Mouse (Mus musculus): ENCODE results near the gene Lrrc1.

Lrrc1 gene

DNA sequence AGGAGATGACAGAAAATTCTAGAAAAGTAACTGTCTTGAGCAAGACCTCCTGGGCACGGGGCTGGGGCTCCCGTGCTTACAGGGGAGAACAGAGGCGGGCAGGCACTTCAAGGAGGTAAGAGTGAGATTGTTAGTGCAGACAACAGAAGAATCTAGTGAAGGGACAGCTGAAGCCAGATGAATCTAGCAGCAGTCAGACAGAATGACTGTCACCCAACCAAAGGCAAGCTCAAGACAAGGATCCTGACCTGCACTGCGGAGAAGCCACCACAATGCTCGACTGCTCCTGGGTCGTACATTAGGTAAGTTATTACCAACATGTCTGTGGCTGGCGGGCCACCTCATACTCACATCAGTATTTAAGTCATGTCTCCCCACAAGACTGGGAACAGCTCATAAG lies 3.1 kb downstream of the Lrrc1 start:
- DNase-seq: no peak

DNA sequence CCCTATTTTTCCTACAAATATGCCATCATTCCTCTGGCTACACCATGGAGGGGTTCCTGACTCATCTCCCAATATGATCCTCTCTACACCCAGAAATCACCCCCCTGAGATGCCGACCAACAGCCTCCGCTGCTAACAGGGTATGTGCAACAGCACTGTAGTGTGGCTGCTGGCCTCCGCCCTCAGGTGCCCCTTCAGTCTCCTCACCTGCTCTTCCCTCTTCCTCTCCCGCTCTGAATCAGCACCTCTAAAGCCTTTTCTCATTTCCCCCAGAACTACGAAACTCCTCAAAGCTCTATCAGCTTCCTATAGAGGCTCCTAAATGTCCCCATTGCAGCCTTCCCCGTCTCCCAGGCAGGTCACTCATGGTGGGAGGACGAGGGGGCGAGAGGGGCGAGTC lies 5.4 kb downstream of the Lrrc1 start:
- DNase-seq: no peak

DNA sequence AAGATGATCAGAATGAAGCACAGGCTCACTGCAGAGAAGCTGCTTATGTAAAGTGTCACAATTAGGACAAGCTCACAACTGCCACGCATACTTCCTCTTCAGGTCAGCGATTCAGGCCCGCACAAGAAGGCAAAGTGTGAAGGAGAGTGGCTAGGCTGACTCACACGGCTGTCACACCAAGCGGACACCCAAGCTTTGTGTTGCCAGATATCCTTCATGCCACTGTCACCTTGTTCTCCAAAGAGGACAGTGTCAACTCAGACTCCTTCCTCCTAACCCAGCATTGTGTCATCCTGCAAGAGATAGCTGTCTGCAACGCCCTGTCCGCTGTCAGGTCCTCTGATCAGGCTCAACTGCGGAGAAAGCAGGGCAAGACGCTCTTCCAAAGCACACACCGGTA lies 7.3 kb downstream of the Lrrc1 start:
- no peak for DNase-seq

DNA sequence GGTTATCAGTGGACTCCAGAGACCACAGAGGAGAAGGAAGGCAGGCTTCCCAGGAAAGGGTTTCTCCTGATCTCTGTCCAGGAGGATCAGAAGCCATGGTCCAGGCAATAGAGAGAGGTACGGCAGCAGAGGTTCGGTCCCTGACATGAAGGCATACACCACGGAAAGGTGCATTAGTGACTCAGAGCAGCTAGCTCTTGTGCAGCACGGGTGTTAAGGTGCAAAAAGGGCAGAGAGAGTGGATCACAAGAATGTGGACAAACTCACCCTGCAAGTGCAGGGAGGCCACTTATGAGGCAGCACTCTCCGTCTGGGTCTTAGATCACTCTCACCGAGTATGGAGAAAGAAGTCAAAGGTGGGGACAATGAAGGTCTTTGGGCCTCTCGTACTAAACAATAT lies 7.8 kb downstream of the Lrrc1 start:
- no peak for DNase-seq

DNA sequence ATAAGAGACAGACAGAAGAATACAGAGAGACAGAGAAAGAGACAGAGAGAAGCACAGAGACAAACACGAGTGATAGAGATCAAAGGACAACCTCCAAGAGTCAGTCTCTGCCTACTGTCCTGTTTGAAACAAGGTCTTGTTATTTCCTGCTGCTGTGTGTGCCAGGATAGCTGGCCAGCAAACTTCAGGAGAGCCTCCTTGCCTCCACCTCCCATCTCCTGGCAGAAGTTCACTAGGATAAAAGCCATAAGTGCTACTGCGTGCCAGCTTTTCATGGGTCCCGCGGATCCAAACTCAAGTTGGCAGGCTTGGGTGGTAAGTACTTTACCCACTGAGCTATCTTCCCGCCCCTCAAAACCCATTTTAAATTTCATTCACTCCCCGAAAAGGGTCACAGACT lies 8.4 kb downstream of the Lrrc1 start:
- DNase-seq: no peak

DNA sequence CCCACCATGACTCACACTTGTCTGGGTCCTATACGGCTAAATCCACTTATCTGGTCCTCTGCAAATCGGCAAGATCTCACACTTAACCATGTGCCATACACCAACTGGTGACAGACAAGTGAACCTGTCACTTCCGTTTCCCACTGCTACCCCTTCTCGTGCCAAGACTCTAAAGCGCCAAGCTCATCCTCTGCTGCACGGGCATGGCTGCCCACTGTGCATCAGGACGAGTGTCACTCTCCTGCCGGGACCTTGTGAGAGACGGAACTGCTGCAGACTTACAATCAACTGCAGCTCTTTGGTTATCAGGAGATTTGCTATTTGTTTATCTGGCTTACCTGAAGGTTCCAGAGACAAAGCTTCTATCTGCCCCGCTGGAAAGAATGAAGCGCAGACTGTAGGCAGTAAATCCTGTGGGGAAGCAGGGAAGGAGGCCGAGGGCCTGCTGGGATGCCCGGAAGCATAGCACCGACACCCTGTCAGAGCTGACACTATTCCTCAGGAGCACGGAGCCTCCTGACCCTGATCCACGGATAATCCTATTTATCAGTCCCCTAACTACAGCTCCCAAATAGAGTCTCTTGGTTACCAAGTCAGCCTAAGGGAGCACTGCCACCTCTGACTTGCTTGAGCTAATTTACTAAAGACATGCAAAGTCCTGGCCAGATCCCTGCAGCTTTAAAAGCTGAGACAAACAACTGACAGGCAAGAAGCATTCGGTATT lies 9.5 kb downstream of the Lrrc1 start:
- DNase-seq: peak; percentile 25

DNA sequence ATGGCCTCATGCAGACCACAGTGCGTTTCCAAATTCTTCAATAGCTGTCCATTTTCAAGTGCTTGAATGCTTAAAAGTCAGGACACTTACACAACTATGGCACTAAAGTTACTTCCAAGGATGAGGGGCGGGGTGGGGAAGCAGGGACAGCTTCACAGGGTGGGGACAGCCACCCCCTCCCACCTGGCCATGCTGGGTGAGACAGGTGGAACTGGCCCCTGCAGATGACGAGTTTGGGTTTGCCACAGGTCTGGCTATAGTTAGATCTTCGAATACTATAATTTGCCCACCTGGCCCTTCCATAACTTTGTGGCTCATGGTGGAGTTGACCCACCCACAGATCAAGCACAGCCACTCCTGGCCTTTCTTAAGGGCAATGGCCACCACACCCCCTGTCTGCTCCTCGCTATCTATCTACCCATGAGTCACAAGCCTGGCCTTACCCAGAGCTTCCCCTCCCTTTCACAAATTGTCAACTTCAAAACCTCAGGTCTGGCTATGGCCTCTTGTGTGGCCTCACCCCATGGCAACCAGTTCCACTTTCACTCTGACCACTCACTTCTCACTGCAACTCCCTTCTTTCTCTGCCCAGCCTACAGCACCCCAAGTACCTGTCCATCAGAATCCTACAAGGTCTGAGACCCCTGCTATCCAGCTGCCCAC lies 16.2 kb downstream of the Lrrc1 start:
- DNase-seq: no peak

DNA sequence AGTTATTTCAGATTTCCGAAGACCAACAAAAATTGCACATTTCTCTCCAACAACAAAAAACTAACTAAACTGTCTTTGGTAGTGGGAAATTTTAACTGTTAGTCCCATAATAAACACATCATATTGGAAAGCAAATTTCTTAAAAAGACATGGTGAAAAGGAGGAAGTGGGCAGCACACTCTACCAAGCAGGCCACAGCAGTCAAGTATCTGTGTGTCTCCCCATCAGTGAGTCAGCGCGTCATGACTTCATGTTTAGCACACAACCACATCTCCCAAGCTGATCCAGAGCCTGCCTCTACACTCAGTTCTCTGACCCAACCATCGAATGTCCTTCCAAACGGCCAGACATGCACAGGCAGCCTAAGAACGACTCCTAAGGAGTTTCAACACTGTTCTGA lies 17.5 kb downstream of the Lrrc1 start:
- no peak for DNase-seq

DNA sequence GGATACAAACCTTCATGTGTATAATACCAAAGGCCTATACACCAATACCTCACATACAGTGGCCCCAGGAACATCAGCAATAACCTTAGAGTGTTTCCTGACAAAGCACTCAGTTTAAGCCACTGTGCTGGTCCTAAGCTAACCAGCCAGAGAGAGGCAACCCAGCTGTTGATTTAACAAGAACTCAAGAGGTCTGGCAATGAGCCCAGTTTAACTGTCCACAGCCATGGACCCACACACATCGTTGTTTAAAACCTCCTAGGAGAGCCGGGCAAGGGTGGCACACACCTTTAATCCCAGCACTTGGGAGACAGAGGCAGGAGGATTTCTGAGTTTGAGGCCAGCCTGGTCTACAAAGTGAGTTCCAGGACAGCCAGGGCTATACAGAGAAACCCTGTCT lies 18.0 kb downstream of the Lrrc1 start:
- no peak for DNase-seq

DNA sequence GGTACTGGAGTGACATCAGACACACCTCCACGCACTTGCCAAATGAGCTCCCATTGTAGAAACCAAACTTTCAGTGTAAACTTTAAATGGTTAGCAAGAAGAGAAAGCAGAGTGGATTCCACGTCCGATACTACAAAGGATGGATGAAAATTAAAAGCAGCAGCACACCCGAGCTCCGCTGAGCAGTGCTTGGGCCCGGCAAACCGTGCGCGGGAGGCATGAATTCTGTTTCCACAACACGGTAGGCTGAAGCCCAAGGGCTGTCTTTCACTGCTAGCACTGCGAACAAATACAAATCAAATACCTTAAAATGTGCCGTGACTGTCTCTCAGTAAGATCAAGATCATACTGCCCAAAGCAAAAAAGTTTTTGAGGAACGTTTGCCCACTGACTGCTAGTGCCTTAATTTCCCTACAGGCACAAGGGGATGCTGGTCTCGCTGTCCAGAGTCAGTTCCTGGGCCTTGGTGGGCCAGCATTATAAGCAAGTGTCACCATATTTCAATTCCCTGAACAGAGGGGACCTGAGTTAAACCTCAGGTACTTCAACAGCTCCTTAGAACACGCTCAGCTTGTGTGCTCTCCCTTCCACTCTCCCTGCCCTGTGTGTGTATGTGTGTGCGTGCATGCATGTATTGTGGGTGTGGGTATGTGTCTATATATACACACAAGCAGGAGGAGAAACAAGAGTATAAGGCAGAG lies 18.9 kb downstream of the Lrrc1 start:
- DNase-seq: no peak

DNA sequence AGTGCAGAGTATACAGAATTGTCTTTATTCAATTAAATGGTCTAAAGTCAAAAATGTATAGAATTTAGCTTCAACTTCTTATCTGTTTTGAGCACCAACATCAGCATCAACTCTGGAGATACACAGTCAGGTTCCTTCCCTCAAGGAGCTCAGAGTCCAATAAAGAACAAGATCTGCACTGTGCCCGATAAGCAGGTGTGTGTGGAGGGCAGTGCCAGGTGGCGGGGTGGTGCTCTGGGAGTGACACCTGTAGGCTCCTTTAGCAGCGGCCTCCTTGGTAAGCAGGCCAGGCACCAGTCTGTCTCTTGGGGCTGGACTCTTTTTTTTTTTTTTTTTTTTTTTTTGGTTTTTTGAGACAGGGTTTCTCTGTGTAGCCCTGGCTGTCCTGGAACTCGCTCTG lies 20.9 kb downstream of the Lrrc1 start:
- no peak for DNase-seq

DNA sequence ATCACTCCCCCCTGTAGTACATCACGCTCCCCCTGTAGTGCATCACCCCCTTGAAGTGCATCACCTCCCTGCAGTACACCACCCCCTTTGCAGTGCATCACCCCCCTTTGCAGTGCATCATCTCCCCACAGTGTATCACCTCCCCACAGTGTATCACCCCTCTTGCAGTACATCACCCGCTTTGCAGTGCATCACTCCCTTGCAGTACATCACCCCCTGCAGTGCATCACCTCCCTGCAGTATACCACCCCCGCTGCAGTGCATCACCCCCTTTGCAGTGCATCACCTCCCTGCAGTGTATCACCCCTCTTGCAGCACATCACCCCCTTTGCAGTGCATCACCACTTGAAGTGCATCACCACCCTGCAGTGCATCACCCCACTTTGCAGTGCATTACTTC lies 22.2 kb downstream of the Lrrc1 start:
- DNase-seq: no peak

DNA sequence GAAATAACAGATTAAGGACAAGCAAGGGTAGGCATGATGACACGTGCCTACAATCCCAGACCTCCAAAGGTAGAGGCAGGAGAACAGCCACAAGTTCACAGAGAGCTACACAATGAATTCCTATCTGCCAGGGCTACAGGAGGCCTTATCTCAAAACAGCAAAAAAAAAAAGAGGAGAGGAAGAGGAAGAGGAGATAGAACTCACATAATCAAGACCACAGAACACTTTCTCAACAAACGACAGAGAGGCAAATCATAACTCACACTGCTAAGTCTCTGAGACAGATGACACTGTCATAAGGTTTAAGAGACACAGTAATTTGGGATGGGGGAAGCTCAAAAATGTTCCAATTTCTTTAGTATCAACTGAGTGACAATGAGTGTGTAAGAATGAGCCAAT lies 25.5 kb downstream of the Lrrc1 start:
- DNase-seq: no peak

DNA sequence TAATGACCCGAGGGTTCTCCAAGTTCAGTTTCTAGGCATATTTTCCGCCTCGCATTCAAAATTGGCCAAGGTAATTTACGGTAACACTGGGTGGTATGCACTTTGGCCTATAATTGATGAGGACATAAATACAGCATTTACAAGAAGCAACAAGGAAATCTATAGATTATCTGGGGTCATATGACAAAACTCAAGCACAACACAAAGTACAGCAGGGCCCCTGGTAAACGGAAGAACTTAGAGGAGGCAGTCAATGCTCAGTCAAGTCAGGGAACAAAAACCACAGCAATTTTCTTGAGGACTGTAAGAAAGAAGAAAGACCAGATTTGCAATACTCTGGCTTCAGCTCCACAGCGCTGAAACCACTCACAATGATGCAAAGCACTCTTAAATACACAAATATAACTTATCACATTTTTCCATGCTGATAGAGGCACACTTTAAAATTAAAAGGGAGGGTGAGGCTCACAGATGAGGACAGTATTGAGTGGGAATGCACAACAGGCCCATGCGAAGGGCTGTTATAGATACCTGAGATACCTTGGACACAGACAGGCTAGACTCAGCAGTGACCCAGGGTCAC lies 27.8 kb downstream of the Lrrc1 start:
- no peak for DNase-seq

DNA sequence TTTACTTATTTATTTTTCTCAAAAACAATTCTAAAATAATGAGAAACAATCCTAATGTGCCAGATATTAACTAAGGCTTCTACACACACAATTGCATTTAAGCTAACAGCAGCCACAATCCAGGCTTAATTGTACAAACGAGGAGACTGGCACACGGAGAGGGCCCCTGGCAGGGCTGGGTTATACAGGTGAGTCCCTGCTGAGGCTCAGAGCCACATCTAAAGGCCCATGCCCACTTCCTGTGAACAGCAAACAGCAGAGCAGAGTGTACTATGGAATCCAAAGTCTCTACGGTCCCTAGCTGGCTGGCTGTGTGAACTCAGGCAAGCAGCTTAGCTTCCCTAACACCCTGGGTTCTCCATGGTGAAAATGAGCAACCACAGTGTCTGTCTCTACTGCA lies 30.8 kb downstream of the Lrrc1 start:
- DNase-seq: no peak

DNA sequence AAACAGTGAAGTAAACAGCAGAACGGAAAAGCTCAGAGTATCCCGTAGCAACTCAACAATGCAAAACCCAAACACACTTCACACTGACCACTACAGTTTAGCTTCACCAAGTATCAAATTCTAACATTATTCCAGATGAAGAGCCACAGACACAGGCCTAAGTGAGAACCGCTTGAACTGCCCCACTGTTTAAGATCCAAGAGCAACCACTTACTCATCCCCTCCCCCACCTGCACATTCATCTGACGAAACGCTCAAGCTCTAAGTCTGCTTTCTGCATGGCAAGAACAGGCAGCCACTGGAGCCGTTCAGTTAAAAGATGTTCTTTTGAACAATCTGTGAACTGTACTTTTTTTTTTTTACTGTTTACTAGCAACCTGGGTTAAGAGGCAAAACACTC lies 32.5 kb downstream of the Lrrc1 start:
- no peak for DNase-seq

DNA sequence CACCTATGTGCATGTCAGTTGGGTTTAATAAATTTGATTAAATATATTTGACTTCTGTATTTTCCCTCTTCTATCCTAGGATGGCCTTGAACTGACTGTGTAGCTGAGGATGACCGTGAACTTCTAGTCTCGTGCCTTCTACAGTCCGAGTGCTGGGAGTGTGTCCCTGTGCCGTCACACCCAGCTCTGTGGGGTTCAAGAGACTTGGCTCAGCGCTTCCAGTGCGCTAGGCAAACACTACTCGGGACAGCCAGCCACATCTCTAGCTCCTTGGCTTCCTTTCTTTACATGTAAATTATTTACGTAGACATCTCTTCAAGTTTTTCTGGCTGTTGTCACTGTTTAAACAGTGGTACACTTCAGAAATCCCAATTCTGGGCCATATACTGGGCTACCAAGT lies 34.1 kb downstream of the Lrrc1 start:
- no peak for DNase-seq

DNA sequence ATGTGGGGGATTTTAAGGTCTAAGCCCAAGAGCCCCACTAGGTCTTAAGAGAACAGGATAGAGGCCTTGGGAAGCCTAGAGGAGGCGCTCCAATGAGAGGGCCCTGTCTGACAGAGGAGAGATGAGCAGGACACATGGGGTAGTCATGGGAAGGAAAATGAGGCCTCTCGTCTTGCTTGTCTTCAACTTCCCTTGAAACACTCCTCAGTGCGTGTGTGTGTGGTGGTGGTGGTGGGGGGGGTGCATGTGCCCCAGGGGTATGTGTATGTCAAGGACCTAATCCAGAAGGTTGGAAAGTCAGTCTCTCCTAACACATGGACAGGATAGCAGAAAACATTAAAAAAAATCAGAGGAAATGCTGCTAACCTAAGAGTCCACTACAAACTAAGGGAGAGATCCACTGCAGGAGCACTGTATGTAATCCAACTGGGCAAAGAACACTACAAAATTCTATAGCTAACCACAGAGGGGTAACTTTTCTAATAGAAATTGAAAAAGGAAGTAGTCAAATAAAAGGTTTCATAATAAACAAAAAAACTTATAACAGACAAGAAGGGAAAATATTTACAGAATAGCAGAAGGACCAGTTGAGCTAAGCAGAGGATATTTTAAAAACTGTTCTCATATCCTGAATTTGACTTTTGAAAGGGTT lies 36.8 kb downstream of the Lrrc1 start:
- no peak for DNase-seq

DNA sequence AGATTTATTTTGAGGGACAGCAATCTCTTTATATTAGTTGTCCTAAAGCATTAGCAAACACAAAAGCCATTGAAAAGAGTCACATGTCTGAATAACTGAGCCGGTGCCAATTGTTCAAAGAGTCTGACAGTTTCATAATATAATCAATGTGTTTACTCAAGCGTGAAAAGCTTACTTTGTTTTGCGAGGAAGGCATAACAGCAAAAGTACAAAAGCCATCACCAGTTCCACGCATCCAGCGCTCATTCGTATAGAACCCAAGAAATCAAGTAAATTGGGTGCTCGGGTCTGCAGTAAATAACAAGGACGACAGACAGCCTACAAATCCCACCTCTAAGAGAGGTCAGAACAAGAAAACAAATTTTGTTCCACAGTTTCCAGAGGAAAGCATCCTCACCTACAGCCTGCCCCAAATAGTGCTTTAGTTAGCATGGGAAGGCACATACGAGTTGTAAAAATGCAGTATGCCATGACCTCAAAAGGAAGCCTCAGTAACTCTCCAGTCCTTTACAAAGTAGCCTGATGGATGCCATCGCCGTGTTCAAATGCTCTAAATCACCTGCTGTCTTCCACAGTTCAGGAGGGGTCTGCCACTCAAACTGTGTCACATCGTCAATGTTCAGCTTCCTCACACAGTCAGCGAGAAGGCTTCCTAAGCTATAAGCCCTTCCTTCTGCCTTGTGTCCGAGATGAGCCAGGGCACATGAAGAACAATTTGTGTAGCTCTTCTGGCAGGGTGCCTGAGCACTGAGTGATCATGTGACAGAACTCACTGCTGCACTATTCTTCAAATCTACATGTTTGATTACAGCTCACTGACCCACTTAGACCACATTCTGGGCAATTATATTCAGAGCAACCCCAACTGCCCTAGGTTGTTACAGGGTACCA lies 41.9 kb downstream of the Lrrc1 start:
- peak; percentile 20 for DNase-seq

DNA sequence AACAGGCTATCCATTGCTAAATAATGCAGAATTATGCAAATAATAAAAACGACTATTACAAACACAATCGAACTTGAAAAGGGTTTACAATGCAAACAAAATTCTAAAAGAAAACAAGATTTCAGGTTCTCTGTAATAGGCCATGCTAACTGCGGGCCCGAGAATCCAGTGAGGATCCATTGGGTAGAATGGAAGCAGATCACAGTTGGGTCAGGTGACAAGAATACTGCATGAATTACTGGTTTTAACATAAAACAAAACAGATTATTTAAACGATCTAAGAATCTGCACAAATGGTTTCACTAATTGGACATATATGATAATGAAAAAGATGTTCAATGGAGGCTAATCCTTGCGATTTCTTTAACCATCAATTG lies 42.5 kb downstream of the Lrrc1 start:
- no peak for DNase-seq

DNA sequence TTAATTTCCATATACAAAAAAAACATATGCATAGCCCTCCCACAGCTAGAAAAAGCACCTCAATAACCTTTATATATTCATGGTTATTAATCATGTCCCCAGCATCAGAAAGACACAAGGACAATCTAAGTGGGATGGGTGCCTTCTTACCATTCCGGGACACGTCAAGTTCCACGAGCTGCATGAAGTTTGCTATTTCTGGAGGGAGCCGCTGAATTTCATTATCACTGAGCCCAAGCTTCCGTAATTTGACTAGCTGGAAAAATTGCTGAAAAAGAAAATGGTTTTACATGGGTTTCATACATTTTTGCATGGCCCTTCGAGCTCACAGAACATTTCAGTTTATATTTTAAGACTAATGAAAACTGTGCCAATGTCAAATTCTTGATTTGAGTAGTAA lies 45.6 kb downstream of the Lrrc1 start:
- no peak for DNase-seq

DNA sequence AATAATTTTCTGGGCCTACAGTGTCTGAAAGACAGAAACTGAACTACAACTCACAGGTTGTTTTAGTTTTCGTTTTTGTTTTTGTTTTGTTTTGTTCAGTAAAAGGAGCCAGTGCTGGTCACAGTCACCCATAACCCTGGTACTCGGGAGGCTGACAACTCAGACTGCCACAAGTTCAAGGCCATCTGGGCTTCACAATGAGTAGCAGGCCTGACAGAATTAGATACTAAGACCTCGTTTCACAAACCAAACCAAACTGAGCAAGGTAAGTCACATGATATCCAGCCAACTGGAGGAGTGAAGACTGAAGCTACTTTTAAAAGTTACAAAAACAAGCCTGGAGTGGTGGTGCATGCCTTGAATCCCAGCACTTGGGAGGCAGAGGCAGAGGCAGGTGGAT lies 46.3 kb downstream of the Lrrc1 start:
- no peak for DNase-seq

DNA sequence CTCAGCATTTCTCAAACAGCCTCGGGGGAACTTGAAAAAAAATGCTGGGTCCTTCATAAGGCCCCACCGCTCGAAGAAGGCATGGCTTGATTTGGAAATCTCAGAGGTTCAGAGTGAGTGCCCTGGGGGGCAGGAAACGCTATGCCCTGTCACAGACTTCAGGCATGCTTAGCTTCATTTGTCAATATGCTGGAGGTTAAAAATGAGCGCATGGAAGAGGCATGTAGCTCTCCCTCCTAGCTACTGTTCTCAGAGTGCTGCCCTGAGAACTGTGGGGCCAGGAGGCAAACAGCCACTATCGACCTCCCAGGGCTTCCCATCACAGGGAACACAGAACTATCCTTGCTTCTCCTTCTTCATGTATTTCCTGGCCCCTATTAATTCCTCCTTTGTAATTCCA lies 47.5 kb downstream of the Lrrc1 start:
- no peak for DNase-seq
